Mouse (Mus musculus) thymus, adult 2 months (tissue): ENCODE results near the gene Klf13. TPM values are rescaled to one million over a fixed set of nuclear protein-coding genes. Genes with fewer than 3 reads are reported as not detected.
A peak's percentile ranks its signal among the peaks of the same experiment; 100 is the strongest.

ENCODE experiments used
- DNase-seq: peaks from one replicate; pipeline ENCODE4 v3.0.0; 2021
- H3K27ac ChIP-seq: fragments of 200-500 bp; 2 replicates; pipeline ENCODE4 v1.5.1; 2012; ENCODE audit warnings: low read length, control low read depth; ENCODE audit not compliant: control insufficient read depth, insufficient read depth
- H3K27me3 ChIP-seq: fragments of 200-500 bp; 2 replicates; pipeline ENCODE4 v1.6.1; 2012; ENCODE audit warnings: mild to moderate bottlenecking, low read length, moderate library complexity, mixed read lengths; ENCODE audit not compliant: control insufficient read depth, insufficient read depth
- H3K36me3 ChIP-seq: fragments of 200-500 bp; 2 replicates; pipeline ENCODE4 v1.6.1; 2012; ENCODE audit warnings: mild to moderate bottlenecking, low read length, moderate library complexity; ENCODE audit not compliant: control insufficient read depth, insufficient read depth
- H3K4me1 ChIP-seq: fragments of 200-500 bp; replicated peaks from 2 replicates; pipeline ENCODE4 v1.6.1; 2012; ENCODE audit warnings: low read length; ENCODE audit not compliant: control insufficient read depth, insufficient read depth
- H3K4me3 ChIP-seq: fragments of 200-500 bp; 2 replicates; pipeline ENCODE4 v1.5.1; 2012; ENCODE audit warnings: mild to moderate bottlenecking, low read length, control low read depth, moderate library complexity; ENCODE audit not compliant: control insufficient read depth, insufficient read depth
- CTCF ChIP-seq: fragments of 200-500 bp; IDR thresholded peaks from 2 replicates; pipeline ENCODE4 v1.5.1; 2012; ENCODE audit warnings: mild to moderate bottlenecking, control low read depth, low read length, moderate library complexity, borderline replicate concordance; ENCODE audit not compliant: control insufficient read depth, poor library complexity, insufficient read depth; ENCODE audit errors: extremely low read depth
- POLR2A ChIP-seq: fragments of 200-500 bp; IDR thresholded peaks from 2 replicates; pipeline ENCODE4 v1.6.1; 2012; ENCODE audit warnings: mild to moderate bottlenecking, low read length, control low read depth, moderate library complexity; ENCODE audit not compliant: control insufficient read depth, poor library complexity, insufficient read depth; ENCODE audit errors: extremely low read depth
- WGBS: fragments of 180-500 bp; shearing (Covaris S2); methylation state at CpG from one replicate; pipeline ENCODE4 v1.1.7; 2018; 5-methylcytosine and 5-hydroxymethylcytosine counted together
- polyA plus RNA-seq: library from polyadenylated mRNA; depleted of rRNA; stranded (reverse); fragments of >200 nt; gene quantifications from 2 replicates; pipeline ENCODE4 v1.2.3, GENCODE M21; 2012

Klf13 gene
- polyA plus RNA-seq, 1 experiment = 172 TPM

GRCm38 (mm10) chr7:63952077-63952898 lies 13.6 kb upstream of the Klf13 start:
- no peak overlapping the region for H3K4me3 ChIP-seq
- no peak for DNase-seq
- H3K36me3 ChIP-seq = no peaks in the 10 kb centered on the region
- no peak overlapping the region for H3K27ac ChIP-seq
- TF ChIP-seq CTCF (no peak), POLR2A (no peak)
- H3K4me1 ChIP-seq = peaks cover 42% of the 10 kb centered on the region
- no peaks in the 10 kb centered on the region for H3K27me3 ChIP-seq
- 90% methylated on average over 7 of the region's 7 CpGs for WGBS

DNA sequence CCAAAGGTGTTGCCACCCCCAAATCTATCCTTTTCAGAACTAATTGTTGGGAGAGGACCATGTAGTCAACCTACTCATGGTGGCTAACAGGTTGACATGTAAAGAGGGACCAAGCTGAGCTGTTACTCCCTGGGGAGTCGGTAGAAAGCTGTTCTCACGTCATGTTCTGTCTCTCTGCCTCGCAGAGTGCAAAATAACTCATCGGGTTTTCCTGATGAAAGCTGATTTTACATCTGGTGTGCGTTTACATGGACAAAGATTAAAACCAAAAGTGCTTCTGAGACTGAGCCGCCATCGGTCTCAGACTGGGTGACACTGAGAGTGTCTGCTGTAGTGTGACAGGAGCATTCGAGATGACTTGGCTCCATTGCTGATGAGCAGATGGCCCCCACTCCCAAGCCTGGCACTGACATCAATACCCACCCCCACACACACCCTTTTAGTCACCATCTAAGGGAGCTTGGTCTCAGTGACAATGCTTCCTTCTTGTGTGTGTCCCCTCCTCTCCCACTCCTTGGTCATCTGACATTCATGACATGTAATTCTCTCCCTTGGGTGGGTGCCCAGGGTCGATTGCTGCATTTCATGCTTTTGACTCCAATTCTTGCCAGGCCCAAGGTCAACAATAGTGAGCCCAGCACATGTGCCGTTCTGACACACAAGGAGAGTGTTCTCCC lies 12.4 kb upstream of the Klf13 start:
- DNase-seq = no peak
- H3K27me3 ChIP-seq = no peaks in the 10 kb centered on the region
- H3K4me3 ChIP-seq = no peak overlapping the region
- H3K36me3 ChIP-seq = no peaks in the 10 kb centered on the region
- H3K27ac ChIP-seq = no peak overlapping the region
- no peak for TF ChIP-seq POLR2A
- no peak for TF ChIP-seq CTCF
- H3K4me1 ChIP-seq = peaks cover 34% of the 10 kb centered on the region
- 93% methylated on average over 10 of the region's 10 CpGs for WGBS

- peaks cover 36% of the 10 kb centered on the region for H3K4me1 ChIP-seq
- TF ChIP-seq CTCF = no peak
- H3K27me3 ChIP-seq = no peaks in the 10 kb centered on the region
- no peak for DNase-seq
- peak overlapping the region; percentile 62 for H3K27ac ChIP-seq
- H3K4me3 ChIP-seq = no peak overlapping the region
- WGBS = 94% methylated on average over 3 of the region's 3 CpGs
- no peaks in the 10 kb centered on the region for H3K36me3 ChIP-seq
Measured at GRCm38 (mm10) chr7:63949176-63949575, 10.5 kb upstream of the Klf13 start.

DNA sequence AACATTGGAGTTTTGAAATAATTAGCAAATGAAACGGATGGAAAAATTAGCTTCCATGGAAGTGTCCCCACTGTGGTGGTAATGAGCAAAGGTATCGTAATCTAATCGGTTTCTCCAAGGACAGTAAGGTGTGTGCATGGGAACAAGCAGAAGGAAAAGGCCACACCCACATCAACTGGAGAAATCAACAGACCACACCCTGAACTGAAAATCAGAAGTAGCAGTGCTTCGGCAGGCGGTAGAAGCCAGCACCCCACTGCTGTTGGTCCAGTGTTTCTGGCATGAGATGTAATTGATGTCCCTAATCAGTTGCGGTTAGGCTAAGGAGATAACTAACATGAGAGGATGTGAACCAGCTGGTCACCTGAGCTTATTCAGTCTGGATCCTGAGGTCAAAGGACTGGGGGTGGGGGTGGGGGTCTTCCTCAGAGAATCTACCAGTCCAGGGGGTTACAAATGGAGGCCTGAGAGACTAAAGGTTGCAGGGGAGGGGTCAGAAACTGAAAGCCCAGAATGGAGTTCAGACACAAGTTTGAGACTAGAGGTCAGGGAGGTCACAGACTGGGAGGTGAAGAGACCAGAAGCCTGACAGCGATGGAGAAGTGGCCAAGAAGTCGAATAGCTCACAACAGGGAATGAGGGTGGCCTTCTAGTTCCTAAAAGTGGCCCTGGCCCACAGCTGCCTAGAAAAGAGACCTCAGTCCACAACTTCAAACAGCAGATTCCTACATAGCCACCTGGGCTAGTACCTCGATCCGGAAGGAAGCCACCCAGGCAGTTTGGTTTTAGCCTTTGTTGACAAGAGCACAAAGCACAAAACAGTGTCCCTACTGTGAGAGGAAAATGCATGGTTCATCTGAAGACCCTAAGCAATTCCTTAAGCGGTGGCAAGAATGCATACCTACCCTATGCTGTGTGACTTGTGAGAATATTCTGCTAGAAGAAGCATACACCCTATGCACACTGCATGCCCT lies 9.1 kb upstream of the Klf13 start:
- Histone ChIP-seq H3K36me3 (no peaks in the 10 kb centered on the region), H3K27ac (peak overlapping the region; percentile 81), H3K27me3 (no peaks in the 10 kb centered on the region), H3K4me3 (no peak overlapping the region), H3K4me1 (peaks cover 39% of the 10 kb centered on the region)
- no peak for TF ChIP-seq CTCF
- no peak for TF ChIP-seq POLR2A
- WGBS = 83% methylated on average over 11 of the region's 11 CpGs
- no peak for DNase-seq

DNA sequence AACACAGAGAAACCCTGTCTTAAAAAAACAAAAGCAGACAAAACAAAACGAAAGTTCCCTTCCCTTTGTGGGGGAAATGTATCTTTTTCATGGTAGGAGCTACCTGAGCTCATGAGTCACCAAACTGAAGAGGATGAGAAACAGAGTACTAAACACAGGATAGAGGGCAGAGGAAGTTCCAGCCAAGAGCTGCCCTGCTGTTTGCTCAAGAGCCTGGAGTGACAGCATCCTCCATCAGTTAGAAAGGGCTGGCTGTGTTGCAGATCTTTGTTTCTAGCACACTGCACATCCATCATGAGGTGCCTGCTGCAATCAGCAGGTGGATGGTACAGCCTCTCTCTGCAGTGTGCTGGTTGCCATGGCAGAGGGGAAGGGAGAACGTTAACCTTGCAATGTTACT lies 5.2 kb upstream of the Klf13 start:
- 57% methylated on average over 2 of the region's 2 CpGs for WGBS
- H3K36me3 ChIP-seq = no peaks in the 10 kb centered on the region
- no peak overlapping the region for H3K4me3 ChIP-seq
- peak overlapping the region; percentile 20; the same call in 1 of the 2 replicates for H3K27ac ChIP-seq
- H3K27me3 ChIP-seq = no peaks in the 10 kb centered on the region
- no peak for TF ChIP-seq CTCF
- no peak for TF ChIP-seq POLR2A
- DNase-seq = no peak
- H3K4me1 ChIP-seq = peaks cover 37% of the 10 kb centered on the region

GRCm38 (mm10) chr7:63941501-63941900 lies 2.8 kb upstream of the Klf13 start:
- H3K27me3 ChIP-seq = no peaks in the 10 kb centered on the region
- H3K4me1 ChIP-seq = peaks cover 23% of the 10 kb centered on the region
- no peak overlapping the region for H3K4me3 ChIP-seq
- DNase-seq = no peak
- H3K36me3 ChIP-seq = no peaks in the 10 kb centered on the region
- peak overlapping the region; percentile 20; the same call in 1 of the 2 replicates for H3K27ac ChIP-seq
- WGBS = 40% methylated on average over 4 of the region's 4 CpGs
- TF ChIP-seq POLR2A (no peak), CTCF (no peak)
